Mouse (Mus musculus) MEL (cell line): ENCODE measurements around the gene Hmcn2. TPM values are rescaled to one million over a fixed set of nuclear protein-coding genes. Genes with fewer than 3 reads are reported as not detected.

Experiments
- DNase-seq: peaks from one replicate; pipeline ENCODE4 v3.0.0; 2011; ENCODE audit warnings: low read depth, low spot score
- H3K27ac ChIP-seq: 2 replicates; pipeline ENCODE4 v1.5.1; 2012; ENCODE audit warnings: low read depth, mild to moderate bottlenecking, control low read depth, low read length, moderate library complexity; ENCODE audit not compliant: control insufficient read depth
- H3K27me3 ChIP-seq, 2 experiments: fragments of 150-350 bp in 1 of 2; sonication (generic) in 1 of 2; 2 replicates each; pipeline ENCODE4 v1.6.1; 2012; ENCODE audit warnings: low read length in 2 of 2, mild to moderate bottlenecking in 2 of 2, improper control_type of control experiment in 1 of 2, moderate library complexity in 1 of 2; ENCODE audit not compliant: insufficient read depth in 2 of 2, control insufficient read depth in 1 of 2
- H3K36me3 ChIP-seq, 2 experiments: 2 replicates each; pipeline ENCODE4 v1.6.1; 2012 to 2014; ENCODE audit warnings: low read length in 2 of 2, improper control_type of control experiment in 1 of 2, inconsistent platforms in 1 of 2, mild to moderate bottlenecking in 1 of 2; ENCODE audit not compliant: insufficient read depth in 2 of 2, control insufficient read depth in 1 of 2
- H3K4me1 ChIP-seq, 2 experiments: fragments of 150-350 bp in 1 of 2; sonication (generic) in 1 of 2; 2 replicates each; pipeline ENCODE4 v1.6.1; 2012; ENCODE audit warnings: low read length in 2 of 2, improper control_type of control experiment in 1 of 2, mild to moderate bottlenecking in 1 of 2; ENCODE audit not compliant: insufficient read depth in 2 of 2, control insufficient read depth in 1 of 2
- H3K4me3 ChIP-seq, 2 experiments: fragments of 150-350 bp in 1 of 2; sonication (generic) in 1 of 2; 2 replicates each; pipeline ENCODE4 v1.5.1; 2012; ENCODE audit warnings: low read depth in 2 of 2, low read length in 2 of 2, mild to moderate bottlenecking in 2 of 2, moderate library complexity in 2 of 2, control low read depth in 1 of 2, improper control_type of control experiment in 1 of 2; ENCODE audit not compliant: control insufficient read depth in 1 of 2, insufficient read depth in 1 of 2
- H3K79me2 ChIP-seq: 2 replicates; pipeline ENCODE4 v1.6.1; 2012; ENCODE audit warnings: mild to moderate bottlenecking, low read length, moderate library complexity; ENCODE audit not compliant: control insufficient read depth, poor library complexity, insufficient read depth
- H3K9ac ChIP-seq: 2 replicates; pipeline ENCODE4 v1.6.1; 2012; ENCODE audit warnings: low read depth, mild to moderate bottlenecking, control low read depth, low read length, moderate library complexity; ENCODE audit not compliant: control insufficient read depth, poor library complexity, severe bottlenecking
- H3K9me3 ChIP-seq: fragments of 150-350 bp; sonication (generic); replicated peaks from 2 replicates; pipeline ENCODE4 v1.6.1; 2012; ENCODE audit warnings: mild to moderate bottlenecking, low read length, improper control_type of control experiment, moderate library complexity; ENCODE audit not compliant: insufficient read depth
- BHLHE40 ChIP-seq: IDR thresholded peaks from 2 replicates; pipeline ENCODE4 v1.6.1; 2012; ENCODE audit warnings: low read depth, mild to moderate bottlenecking, inconsistent platforms, low read length, improper control_type of control experiment, borderline replicate concordance
- CHD1 ChIP-seq: IDR thresholded peaks from 2 replicates; pipeline ENCODE4 v1.6.1; 2012; ENCODE audit warnings: low read depth, mild to moderate bottlenecking, inconsistent platforms, low read length, improper control_type of control experiment
- CHD2 ChIP-seq: IDR thresholded peaks from 2 replicates; pipeline ENCODE4 v1.6.1; 2011; ENCODE audit warnings: low read length, improper control_type of control experiment
- CTCF ChIP-seq, 3 experiments: IDR thresholded peaks in 2 of 3; conservative IDR thresholded peaks in 1 of 3; 2 replicates each; pipeline ENCODE4 v1.5.1; 2011 to 2012; ENCODE audit warnings: low read length in 3 of 3, low read depth in 2 of 3, mild to moderate bottlenecking in 2 of 3, improper control_type of control experiment in 1 of 3, inconsistent platforms in 1 of 3, mixed read lengths in 1 of 3, moderate library complexity in 1 of 3; ENCODE audit not compliant: control insufficient read depth in 1 of 3, insufficient read depth in 1 of 3, poor library complexity in 1 of 3, severe bottlenecking in 1 of 3
- E2F4 ChIP-seq: IDR thresholded peaks from 2 replicates; pipeline ENCODE4 v1.6.1; 2011; ENCODE audit warnings: low read depth, low read length, improper control_type of control experiment, borderline replicate concordance
- EP300 ChIP-seq, 2 experiments: IDR thresholded peaks; 2 replicates each; pipeline ENCODE4 v1.6.1; 2011; ENCODE audit warnings: improper control_type of control experiment in 2 of 2, low read length in 2 of 2, low read depth in 1 of 2, mild to moderate bottlenecking in 1 of 2
- ETS1 ChIP-seq: IDR thresholded peaks from 2 replicates; pipeline ENCODE4 v1.6.1; 2012; ENCODE audit warnings: low read depth, mild to moderate bottlenecking, inconsistent platforms, low read length, improper control_type of control experiment, moderate library complexity
- GABPA ChIP-seq: IDR thresholded peaks from 2 replicates; pipeline ENCODE4 v1.6.1; 2012; ENCODE audit warnings: low read depth, mild to moderate bottlenecking, inconsistent platforms, low read length, improper control_type of control experiment, moderate library complexity
- HCFC1 ChIP-seq: IDR thresholded peaks from 2 replicates; pipeline ENCODE4 v1.6.1; 2012; ENCODE audit warnings: low read depth, mild to moderate bottlenecking, inconsistent platforms, low read length, improper control_type of control experiment, moderate library complexity
- MAFK ChIP-seq: IDR thresholded peaks from 2 replicates; pipeline ENCODE4 v1.6.1; 2011; ENCODE audit warnings: low read depth, mild to moderate bottlenecking, low read length, improper control_type of control experiment, borderline replicate concordance
- MAX ChIP-seq: IDR thresholded peaks from 2 replicates; pipeline ENCODE4 v1.6.1; 2011; ENCODE audit warnings: low read length, improper control_type of control experiment
- MAZ ChIP-seq: IDR thresholded peaks from 2 replicates; pipeline ENCODE4 v1.6.1; 2012; ENCODE audit warnings: low read depth, mild to moderate bottlenecking, inconsistent platforms, low read length, improper control_type of control experiment
- MEF2A ChIP-seq: IDR thresholded peaks from 2 replicates; pipeline ENCODE4 v1.6.1; 2014; ENCODE audit warnings: low read depth, mild to moderate bottlenecking, inconsistent platforms, low read length, improper control_type of control experiment; ENCODE audit not compliant: poor library complexity, insufficient replicate concordance, severe bottlenecking; ENCODE audit errors: extremely low read depth
- MYC ChIP-seq: IDR thresholded peaks from 2 replicates; pipeline ENCODE4 v1.6.1; 2011; ENCODE audit warnings: low read depth, mild to moderate bottlenecking, low read length, improper control_type of control experiment, moderate library complexity
- NELFE ChIP-seq: IDR thresholded peaks from 2 replicates; pipeline ENCODE4 v1.6.1; 2011; ENCODE audit warnings: low read depth, low read length, improper control_type of control experiment
- NRF1 ChIP-seq: IDR thresholded peaks from 2 replicates; pipeline ENCODE4 v1.6.1; 2014; ENCODE audit warnings: low read depth, mild to moderate bottlenecking, inconsistent platforms, low read length, improper control_type of control experiment, moderate library complexity; ENCODE audit not compliant: poor library complexity, insufficient read depth, severe bottlenecking
- POLR2AphosphoS5 ChIP-seq: IDR thresholded peaks from 2 replicates; pipeline ENCODE4 v1.6.1; 2012; ENCODE audit warnings: low read depth, borderline replicate concordance, mild to moderate bottlenecking, inconsistent platforms, low read length, moderate library complexity, mixed read lengths
- RAD21 ChIP-seq: IDR thresholded peaks from 2 replicates; pipeline ENCODE4 v1.6.1; 2011; ENCODE audit warnings: mild to moderate bottlenecking, low read depth, low read length, improper control_type of control experiment
- TAL1 ChIP-seq: IDR thresholded peaks from 2 replicates; pipeline ENCODE4 v1.6.1; 2012; ENCODE audit warnings: mild to moderate bottlenecking, inconsistent platforms, low read length, moderate library complexity, mixed read lengths
- TBP ChIP-seq: IDR thresholded peaks from 2 replicates; pipeline ENCODE4 v1.8.0; 2011; ENCODE audit warnings: low read depth, low read length, improper control_type of control experiment
- TCF12 ChIP-seq: IDR thresholded peaks from 2 replicates; pipeline ENCODE4 v1.6.1; 2014; ENCODE audit warnings: low read depth, mild to moderate bottlenecking, inconsistent platforms, low read length, improper control_type of control experiment, moderate library complexity
- USF1 ChIP-seq: IDR thresholded peaks from 2 replicates; pipeline ENCODE4 v1.6.1; 2014; ENCODE audit warnings: low read depth, mild to moderate bottlenecking, inconsistent platforms, low read length, improper control_type of control experiment, moderate library complexity
- ZKSCAN1 ChIP-seq: IDR thresholded peaks from 2 replicates; pipeline ENCODE4 v1.6.1; 2012; ENCODE audit warnings: low read depth, mild to moderate bottlenecking, inconsistent platforms, low read length, improper control_type of control experiment, moderate library complexity
- ZNF384 ChIP-seq: IDR thresholded peaks from 2 replicates; pipeline ENCODE4 v1.6.1; 2012; ENCODE audit warnings: low read depth, mild to moderate bottlenecking, inconsistent platforms, low read length, improper control_type of control experiment
- polyA plus RNA-seq, 2 experiments: library from polyadenylated mRNA; stranded (reverse) in 1 of 2; unstranded in 1 of 2; fragments of >175 nt in 1 of 2; fragments of >200 nt in 1 of 2; gene quantifications; 2 replicates each; pipeline versions ENCODE4 v1.2.1 to v1.2.4; 2012; ENCODE audit warnings: low replicate concordance in 2 of 2, low read depth in 1 of 2; ENCODE audit not compliant: insufficient read length in 2 of 2, insufficient read depth in 1 of 2, missing spikeins in 1 of 2
- total RNA-seq: library from RNA; depleted of rRNA; stranded (reverse); fragments of 300-350 nt; gene quantifications from 2 replicates; pipeline ENCODE4 v1.2.3, GENCODE M21; 2012

Gene Hmcn2
- total and polyA plus RNA-seq, 3 experiments = 0.18 TPM; not detected in 2

DNA sequence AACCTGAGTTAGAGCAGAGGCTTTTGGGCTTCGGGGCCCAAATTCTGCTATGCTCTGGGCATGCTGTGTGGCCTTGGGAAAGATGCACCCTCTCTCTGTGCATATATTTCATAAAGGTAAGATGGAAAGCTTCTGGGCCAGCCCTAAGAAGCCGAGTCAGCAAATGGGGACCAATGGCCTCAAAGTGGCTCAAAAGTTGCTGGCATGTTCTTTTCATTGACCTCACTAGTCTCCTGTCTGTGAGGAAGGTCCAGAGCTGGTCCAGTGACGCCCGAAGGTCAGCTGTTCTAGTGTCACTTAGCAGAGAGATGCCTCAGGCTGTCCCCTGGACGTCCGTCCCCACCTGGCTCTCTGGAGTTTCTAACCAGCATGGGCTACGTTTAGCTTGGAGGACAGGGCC is 154.6 kb downstream of the Hmcn2 start:
- TF ChIP-seq HCFC1 (no peak), ETS1 (no peak)
- Histone ChIP-seq H3K27ac (no peak overlapping the region), H3K36me3 (no peaks in the 10 kb centered on the region), H3K4me3 (no peak overlapping the region), H3K4me1 (peaks cover 2 to 8% of the 10 kb centered on the region in 2 experiments), H3K9me3 (no peaks in the 10 kb centered on the region), H3K27me3 (no peaks in the 10 kb centered on the region), H3K79me2 (no peaks in the 10 kb centered on the region), H3K9ac (no peak overlapping the region)
- no peak for DNase-seq

DNA sequence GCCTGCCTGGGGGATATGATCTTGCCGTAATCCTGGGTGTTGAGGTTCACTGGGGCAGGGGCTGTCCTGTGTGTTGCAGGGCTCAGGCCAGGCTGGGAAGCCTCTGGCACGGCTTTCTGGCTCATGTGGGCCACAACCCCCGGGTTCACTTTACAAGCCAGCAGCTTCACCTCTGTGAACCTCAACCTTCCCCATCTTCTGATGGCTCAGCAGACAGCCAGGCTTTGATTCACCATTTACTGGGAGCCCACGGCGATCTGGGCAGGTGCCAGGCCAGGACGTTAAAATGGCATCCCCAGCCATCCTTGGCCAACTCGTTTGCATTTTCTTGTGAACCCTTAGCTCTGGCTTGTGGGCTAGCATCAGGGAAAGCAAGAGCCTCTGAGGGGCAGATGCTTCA is 155.3 kb downstream of the Hmcn2 start:
- no peaks in the 10 kb centered on the region for H3K27me3 ChIP-seq
- peak overlapping the region; percentile 30 to 55 for H3K4me3 ChIP-seq
- no peak overlapping the region for H3K27ac ChIP-seq
- no peaks in the 10 kb centered on the region for H3K36me3 ChIP-seq
- peaks cover 2 to 3% of the 10 kb centered on the region in 2 experiments; a peak in 3 of 4 replicates for H3K4me1 ChIP-seq
- no peaks in the 10 kb centered on the region for H3K79me2 ChIP-seq
- peak overlapping the region; percentile 50 for H3K9ac ChIP-seq
- no peak for TF ChIP-seq POLR2AphosphoS5
- no peak for TF ChIP-seq CTCF (IDR thresholded peaks at IDR 0.05 in 2 of 3, conservative IDR thresholded peaks at IDR 0.05 in 1 of 3; ENCODE audit: control insufficient read depth in 1 of 3, insufficient read depth in 1 of 3, low read depth in 2 of 3, low read length in 3 of 3, poor library complexity in 1 of 3, severe bottlenecking in 1 of 3)
- no peak for TF ChIP-seq NELFE
- no peak for TF ChIP-seq TCF12
- TF ChIP-seq ZKSCAN1 = no peak
- no peak for TF ChIP-seq MYC
- TF ChIP-seq NRF1 = no peak
- H3K9me3 ChIP-seq = no peaks in the 10 kb centered on the region
- DNase-seq = no peak

DNA sequence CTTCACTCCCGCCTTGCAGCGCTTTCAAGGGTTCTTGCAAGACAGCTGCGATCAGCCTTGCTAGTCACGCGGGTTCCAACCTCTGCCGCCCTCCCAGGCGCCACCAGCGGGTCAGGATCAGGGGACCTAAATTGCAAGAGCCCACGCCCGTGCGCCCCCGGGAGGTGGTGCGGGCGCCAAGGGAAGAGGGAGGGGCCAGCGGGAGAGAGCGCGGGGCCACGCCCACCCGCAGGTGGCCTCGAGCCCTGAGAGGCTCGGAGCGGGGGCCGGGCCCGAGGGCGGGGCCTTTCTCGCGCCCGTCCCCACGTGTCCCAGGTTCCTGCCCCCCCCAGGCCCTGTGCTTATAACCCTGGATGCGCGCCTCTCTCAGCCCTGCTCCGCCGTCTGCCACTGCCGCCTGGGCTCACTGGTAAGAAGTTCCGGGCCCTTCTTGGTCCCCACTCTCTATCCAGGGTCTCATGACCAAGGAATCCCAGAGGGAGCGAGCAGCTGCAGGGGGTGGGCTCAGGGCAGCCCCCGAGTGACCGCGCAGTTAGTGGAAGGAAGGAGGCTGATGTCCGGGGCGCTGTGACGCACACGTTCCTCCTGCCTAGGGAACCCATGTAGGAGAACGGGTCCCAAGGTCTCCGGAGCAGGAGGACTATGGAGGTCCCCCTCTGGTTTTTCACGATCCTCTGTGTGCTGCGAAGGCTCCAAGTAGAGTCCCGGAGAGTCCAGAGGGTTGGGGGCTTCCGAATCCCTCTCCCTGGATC is 155.9 kb downstream of the Hmcn2 start, which contains the start of gene Ass1:
Ass1 (plus strand) TSS at position 277 of the 752 bp plus-strand sequence.
- H3K4me3 ChIP-seq = peak within 1 kb of the TSS; percentile 64 to 91
- H3K27ac ChIP-seq = 0 out of 2 replicates have a peak within 1 kb of the TSS, but pooled peaks have one; percentile 10
- TF ChIP-seq MAFK = no peak
- TF ChIP-seq CHD1 = no peak
- peak; percentile 61; the same call in 1 of the 2 replicates for TF ChIP-seq TBP
- no peak for TF ChIP-seq ZKSCAN1
- TF ChIP-seq TAL1 = no peak
- TF ChIP-seq BHLHE40 = no peak
- peak; percentile 84 for TF ChIP-seq USF1
- peak in 1 of 2 experiments; percentile 35; a peak in 1 of 4 replicates for TF ChIP-seq EP300 (IDR thresholded peaks at IDR 0.05; ENCODE audit: low read depth in 1 of 2, low read length in 2 of 2)
- peak; percentile 86 for TF ChIP-seq MAX
- peak; percentile 76 for TF ChIP-seq NELFE
- peak; percentile 13; the same call in 1 of the 2 replicates for TF ChIP-seq TCF12
- TF ChIP-seq ZNF384 = no peak
- no peak for TF ChIP-seq E2F4
- TF ChIP-seq CHD2 = no peak
- no peak for TF ChIP-seq NRF1
- TF ChIP-seq MEF2A = no peak
- peak; percentile 91 for TF ChIP-seq MAZ
- no peak for TF ChIP-seq GABPA
- no peak for TF ChIP-seq RAD21

More for the DNA sequence above, 155.9 kb downstream of the Hmcn2 start, which contains the start of gene Ass1:
- H3K36me3 ChIP-seq = no peaks in the 10 kb centered on the region
- no peaks in the 10 kb centered on the region for H3K79me2 ChIP-seq
- H3K9me3 ChIP-seq = no peaks in the 10 kb centered on the region
- peak; percentile 92 for DNase-seq
- peaks cover 2 to 3% of the 10 kb centered on the region in 2 experiments; a peak in 3 of 4 replicates for H3K4me1 ChIP-seq
- H3K9ac ChIP-seq = peak within 1 kb of the TSS; percentile 71
- no peaks in the 10 kb centered on the region for H3K27me3 ChIP-seq
